Mouse (Mus musculus) layer of hippocampus, adult 8-10 months (tissue): ENCODE measurements around the gene Rab6b. TPM values are rescaled to one million over a fixed set of nuclear protein-coding genes. Genes with fewer than 3 reads are reported as not detected.

Source experiments
- DNase-seq, 2 experiments: peaks; one replicate each; pipeline ENCODE4 v3.0.0; 2022; ENCODE audit warnings: low spot score in 2 of 2
- total RNA-seq, 4 experiments: library from RNA; stranded (reverse); gene quantifications; 2 replicates each; pipeline ENCODE4 v1.2.4; 2022

Gene Rab6b
- 100 to 1,000 TPM; 390 to 451 (median 427) TPM for total RNA-seq

DNA sequence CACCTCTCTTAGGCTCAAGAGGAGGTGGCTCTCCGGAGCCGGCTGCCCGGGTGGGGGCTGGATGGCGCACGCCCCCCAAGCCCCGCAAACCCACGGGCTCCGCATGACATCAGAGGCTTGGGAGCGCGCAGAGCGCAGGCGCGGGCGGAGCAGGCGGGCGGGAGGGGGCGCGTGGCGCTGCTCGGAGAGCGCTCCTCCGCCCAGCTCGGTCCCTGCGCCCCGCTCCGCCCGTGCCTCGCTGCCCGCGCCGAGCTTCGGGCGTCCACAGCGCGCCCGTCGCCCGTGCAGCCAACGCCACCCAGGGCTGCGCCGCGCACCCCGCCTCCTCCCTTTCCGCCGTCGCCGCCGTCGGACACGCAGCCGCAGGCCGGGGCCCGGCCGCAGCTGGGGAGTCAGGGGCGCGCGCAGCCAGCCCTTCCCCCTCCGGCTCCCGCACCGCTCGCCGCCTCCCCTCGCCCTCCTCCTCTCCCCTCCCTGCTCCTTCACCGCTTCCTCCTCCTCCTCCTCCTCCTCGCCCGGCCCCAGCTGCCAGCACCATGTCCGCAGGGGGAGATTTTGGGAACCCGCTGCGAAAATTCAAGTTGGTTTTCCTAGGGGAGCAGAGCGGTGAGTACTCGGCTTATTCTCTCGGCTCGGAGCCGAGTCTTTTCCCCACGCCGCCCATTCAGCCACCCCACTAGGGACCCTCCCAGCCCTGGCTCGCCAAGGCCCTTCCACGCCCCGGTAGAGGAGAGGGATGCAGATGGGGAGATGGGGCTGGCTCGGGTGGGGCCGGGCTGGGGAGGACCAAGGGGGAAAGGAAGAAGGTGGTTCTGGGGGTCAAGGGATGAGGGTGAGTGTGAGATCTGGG is at the start of gene Rab6b:
Gene Rab6b (plus strand): TSS at position 167 of the 850 bp plus-strand sequence.
- peak in 1 of 2 experiments; percentile 68 for DNase-seq

DNA sequence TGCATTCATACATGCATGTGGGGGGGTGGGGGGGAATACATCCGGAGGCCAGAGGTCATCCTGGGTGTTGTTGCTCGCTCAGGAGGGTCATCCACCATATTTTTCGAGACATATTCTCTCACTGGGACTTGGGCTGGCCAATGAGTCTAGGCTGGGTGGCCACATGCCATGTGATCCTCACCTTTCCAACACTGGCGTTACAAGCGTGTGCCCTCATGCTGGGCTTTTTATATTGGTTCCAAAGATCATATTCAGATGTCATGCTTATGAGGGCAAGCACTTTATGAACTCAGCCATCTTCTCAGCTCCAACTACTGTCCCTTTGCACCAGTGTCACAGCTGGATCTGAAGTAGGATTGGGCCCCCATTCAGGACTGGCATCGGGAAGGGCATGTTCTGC is 48.0 kb upstream of the Rab6b start:
- DNase-seq: no peak

- no peak for DNase-seq
Observed at GRCm38 (mm10) chr9:103066845-103067244, 44.7 kb upstream of the Rab6b start.

- DNase-seq: no peak
Observed at GRCm38 (mm10) chr9:103067651-103068050, 43.9 kb upstream of the Rab6b start.

GRCm38 (mm10) chr9:103068769-103069168 is 42.8 kb upstream of the Rab6b start:
- no peak for DNase-seq

- no peak for DNase-seq
Observed at GRCm38 (mm10) chr9:103071541-103072203, 39.9 kb upstream of the Rab6b start.

DNA sequence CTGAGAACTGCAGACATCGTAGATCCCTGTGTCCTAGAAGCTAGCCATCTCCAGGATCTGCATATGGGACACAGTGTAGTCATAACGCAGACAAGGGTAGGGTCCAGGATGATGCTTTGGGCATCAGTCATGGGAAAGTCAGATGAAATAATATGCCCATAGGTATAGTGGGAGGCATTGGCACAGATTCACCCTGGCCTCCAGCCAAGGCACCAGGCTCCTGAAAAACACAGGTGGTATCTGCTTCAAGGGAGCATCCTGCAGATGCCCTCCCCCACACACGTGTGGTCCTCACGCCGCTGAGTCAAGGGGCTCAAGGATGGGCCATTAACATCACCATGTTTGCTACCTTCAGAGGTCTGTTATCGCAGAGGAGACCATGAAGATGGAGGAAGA is 39.4 kb upstream of the Rab6b start:
- no peak for DNase-seq

DNA sequence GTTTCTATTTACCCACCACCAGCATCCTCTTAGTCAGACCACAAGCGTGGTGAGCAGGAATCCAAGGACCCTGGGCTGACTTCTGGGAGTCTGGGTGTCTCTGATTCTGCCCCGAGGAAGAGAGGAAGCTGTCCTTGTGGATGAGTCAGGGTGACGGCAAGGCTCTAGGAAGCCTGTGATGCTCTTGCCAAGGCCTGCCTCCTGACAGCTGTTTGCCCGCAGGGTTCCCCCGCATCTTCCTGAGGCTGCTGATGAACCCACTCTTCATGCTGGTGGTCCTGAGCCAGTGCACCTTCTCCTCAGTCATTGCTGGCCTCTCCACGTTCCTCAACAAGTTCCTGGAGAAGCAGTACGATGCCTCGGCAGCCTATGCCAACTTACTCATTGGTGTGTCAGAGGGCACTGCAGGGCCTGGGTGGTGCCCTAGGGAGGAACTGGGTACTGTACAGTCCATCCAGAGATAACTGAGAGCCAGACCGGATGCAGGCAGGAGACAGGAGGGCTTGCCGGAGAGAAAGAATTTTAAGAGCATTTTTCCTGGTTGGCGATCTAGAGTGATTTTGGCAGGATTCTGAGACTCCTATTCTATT is 38.6 kb upstream of the Rab6b start:
- DNase-seq: no peak

DNA sequence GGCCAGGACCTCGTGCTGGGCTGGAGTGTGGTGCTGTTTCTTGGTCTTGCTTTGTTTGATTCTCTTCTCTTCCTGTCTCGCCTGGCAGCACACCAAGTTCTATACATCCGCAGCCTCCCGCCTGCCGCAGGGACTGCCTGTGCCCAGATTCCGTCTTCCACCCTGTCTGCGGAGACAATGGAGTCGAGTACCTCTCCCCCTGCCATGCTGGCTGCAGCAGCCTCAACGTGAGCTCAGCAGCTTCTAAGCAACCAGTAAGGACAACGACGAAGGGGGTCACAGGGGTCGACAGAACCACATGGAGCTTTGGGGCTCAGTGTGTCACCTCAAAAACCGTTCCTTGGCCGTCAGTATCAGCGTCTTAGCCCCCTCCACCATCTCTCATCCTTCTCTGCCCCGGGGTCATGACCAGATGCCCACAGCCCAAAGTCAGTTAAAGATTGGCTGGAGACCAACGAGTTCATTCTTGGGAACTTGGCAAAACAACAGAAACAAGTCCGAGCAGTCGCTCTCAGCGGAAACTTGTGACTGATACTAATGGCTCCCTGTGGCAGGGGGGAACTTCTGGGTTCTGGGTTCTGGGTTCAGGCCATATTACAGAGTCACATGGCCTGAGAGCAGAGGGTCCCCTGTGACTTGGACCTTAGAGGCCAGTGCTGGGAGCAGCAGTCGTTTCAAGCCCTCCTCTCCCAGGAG is 34.6 kb upstream of the Rab6b start:
- DNase-seq: no peak

DNA sequence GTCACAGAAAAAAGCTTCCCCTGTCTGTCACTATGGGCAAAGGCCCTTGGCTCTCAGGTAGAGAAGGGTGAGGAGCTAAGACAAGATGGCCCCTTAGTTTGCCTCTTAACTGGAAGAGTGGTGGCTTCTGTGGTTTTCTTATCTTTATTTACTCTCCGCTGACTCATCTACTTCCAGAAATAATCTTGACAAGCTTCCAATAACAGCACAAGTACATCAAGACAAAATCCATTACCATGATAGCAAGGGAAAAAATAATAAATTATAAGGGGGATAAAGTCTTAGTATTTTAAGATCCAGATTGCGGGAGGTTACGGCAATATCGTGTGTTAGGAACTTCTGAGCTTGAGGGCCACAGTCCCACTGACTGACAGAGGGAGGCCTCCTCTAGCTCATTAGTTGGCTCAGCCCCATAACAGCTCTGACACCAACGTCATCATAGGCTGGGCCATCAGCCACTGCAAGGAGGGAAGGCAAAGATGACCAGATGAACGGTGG is 33.3 kb upstream of the Rab6b start:
- DNase-seq: no peak

DNA sequence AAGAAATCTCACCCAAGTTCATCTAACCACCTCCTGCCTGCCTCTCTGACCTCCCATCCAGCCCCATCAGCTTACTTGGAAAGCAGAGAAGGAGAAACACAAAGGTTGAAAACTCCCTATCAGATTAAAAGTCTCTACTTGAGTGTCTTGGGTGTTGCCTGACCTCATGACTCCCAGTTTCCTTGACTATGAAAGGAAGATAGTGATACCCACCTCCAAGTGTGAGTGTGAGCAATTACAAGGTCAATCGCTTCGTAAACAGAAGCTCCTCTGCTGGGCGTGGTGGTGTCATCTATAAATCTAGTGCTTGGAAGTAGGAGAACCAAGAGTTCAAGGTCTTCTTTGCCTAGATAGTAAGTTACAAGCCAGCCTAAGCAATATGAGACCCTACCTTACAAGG is 31.4 kb upstream of the Rab6b start:
- no peak for DNase-seq

DNA sequence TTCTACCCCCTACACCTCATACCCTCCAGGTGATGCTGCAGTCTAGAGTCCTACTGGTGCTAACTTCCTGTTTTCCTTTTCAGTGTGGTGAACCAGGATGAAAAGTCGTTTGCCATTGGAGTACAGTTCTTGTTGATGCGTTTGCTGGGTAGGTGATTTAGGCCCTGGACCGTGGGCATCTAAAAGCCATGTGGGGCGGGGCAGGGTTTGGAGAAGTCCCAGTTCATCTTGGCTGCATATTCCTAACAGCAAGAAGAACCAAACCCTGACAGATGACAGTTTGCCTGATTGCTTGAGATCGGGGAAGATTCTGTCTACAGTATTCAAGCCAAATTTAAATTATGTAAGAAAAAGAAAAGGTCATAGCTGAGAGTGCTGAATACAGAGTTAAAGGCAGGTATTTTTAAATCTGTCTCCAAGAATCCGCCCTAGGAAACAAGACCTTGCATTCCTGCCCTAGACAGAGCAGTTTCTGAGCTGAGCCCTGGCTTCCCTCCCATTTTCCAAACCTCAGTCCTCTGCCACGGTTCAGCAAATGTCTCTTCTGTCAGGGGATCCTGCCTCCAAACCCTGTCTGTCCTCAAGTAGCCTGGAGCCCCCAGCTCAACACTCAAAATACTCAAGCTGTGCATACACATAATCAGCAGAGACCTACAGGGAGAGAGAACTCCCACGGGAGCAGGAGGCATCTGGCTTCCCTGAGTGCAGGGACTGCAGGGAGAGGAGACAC is 29.2 kb upstream of the Rab6b start:
- DNase-seq: no peak

GRCm38 (mm10) chr9:103083405-103083804 is 28.2 kb upstream of the Rab6b start:
- DNase-seq: no peak

DNA sequence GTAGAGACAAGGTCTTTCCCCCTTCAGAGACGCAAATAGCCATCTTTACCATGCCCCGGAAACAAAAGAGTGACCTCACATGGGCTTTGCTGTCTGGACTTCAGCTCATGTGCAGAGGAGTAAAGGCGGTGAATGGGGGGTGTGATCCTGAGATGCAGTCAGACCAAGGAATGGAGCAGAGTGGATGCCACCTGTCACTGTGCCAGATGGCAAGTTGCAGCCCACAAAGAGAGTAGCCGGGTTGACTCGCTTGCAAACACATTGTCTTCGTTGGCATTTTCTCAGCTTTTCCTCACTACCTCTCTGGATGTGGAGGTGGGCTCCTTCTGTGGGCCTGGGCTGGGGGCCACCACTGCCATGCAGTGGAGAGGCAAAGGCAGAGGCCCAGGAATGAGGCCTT is 24.9 kb upstream of the Rab6b start:
- no peak for DNase-seq

GRCm38 (mm10) chr9:103087301-103087700 is 24.3 kb upstream of the Rab6b start:
- DNase-seq: no peak

- no peak for DNase-seq
Observed at GRCm38 (mm10) chr9:103088661-103089060, 22.9 kb upstream of the Rab6b start.

DNA sequence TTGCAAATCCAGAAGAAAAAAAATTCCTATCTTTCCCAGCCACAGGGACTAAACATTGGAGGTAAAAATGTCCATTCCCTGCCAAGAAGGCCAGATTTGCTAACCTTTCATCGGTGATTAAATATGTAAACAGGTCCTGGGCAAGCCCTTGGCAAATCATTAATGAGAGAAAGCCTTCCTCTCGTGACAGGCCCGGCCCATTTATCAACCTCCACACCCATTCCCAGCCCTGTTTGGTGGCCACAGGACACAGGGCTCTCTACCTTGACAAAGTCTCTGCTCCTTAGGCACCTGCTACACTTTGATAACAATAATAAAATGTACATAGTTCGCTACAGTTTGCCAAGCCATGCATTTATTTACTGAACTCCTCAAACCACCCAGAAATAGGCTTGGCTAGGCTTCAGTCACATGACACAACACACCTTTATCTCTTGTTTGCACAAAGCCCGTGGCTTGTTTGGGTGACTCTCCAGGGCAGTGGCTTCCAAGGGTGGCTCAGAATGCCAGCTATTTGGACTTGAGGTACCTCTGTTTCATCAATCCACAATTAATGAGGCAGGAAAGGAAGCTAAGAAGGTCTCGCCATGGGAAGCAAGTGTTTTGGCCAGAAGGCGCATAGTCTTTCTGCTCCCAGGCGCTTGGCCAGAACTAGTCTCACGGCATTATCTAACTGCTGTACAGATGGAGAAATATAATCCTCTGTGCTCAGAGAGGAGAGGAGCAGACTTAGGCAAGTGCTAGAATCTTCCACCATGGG is 21.3 kb upstream of the Rab6b start:
- no peak for DNase-seq

GRCm38 (mm10) chr9:103091039-103091883 is 20.3 kb upstream of the Rab6b start:
- no peak for DNase-seq

DNA sequence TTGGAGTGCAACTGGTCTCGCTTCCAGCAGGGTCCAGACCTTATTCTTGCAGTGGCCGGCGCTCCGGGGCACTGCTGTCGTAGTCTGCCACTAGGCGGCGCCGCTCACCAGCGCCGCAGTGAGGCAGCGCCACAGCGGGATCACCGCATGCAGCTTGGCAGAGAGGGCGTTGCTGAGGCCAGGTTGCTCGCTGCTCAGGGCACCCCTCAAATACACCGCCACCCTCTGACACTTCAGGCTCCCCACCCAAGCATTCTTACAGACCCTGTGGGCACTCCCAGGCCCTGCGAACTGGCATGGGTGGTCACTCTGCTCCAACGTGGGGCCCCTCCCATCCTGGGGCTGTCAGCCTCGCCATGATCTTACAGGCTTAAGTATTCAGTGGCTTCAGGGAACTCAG is 19.3 kb upstream of the Rab6b start:
- peak; percentile 38 to 78 for DNase-seq
